Mouse (Mus musculus) B cell, adult 62 days (primary cell): ENCODE results near the gene Olfr527. TPM values are rescaled to one million over a fixed set of nuclear protein-coding genes. Genes with fewer than 3 reads are reported as not detected.

Experiments used
- total RNA-seq: library from RNA; stranded (reverse); gene quantifications from 4 replicates; pipeline ENCODE4 v1.2.4, GENCODE M21; 2023

Gene Olfr527
- not detected in 4 replicates for total RNA-seq

DNA sequence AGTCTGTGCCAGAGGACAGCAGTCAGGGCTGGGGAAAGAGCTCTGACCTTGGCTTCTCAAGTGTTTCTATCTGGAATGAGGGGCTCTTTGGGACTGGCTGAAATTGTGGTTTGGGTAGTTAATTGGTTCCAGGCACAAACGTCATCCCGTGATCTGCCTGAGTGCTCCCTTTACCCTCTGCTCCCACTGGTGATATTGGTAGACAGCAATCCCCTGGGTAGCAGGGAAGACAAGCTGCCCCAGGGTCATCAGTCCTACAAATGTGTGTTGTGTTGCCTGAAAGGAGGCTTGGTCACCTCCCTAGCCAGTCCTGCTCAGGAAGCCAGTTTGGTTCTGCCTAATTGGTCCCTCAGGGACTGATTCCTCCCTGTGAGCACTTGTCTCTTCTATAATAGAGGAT lies at the start of gene Olfr527:
Gene Olfr527, plus strand, starts transcription at position 301 of the 400 bp plus-strand sequence.

GRCm38 (mm10) chr7:140320558-140320957 lies 13.3 kb upstream of the Olfr527 start, which contains the start of gene Olfr525:
Gene Olfr525, plus strand, starts transcription at chr7:140320858.

GRCm38 (mm10) chr7:140361571-140361970 lies 27.8 kb downstream of the Olfr527 start, which contains the start of gene Olfr60:
Gene Olfr60, minus strand, starts transcription at chr7:140361671.

DNA sequence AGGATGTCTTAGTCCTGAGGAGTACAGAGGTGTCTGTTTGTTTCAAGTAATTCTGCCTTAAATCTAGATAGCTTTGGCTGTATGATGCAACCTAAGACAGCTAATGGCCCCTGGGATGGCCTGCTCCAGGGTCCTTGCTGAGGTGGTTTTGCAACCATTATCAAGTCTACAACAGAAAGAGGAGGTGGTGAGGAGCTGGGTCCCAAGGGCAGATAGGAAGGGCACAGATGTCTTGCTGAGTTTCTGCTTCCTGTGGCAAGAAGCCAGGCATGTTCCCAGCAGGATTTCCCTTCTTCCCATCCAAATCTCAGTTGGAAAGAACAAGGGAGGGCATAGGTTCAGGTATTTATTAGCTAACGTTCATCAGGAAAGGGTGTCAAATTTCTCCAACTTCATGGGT lies 42.4 kb downstream of the Olfr527 start, which contains the start of gene Olfr530:
Gene Olfr530, minus strand, starts transcription at position 101 of the 400 bp plus-strand sequence.

Other genes with a start within 250 kb of the Olfr527 start
- gene Prap1, start 240.6 kb upstream of the Olfr527 start, total RNA-seq = not detected in 4 replicates
- gene Fuom, start 231.6 kb upstream of the Olfr527 start, total RNA-seq = 1.8 to 5.3 TPM (median 4.0 TPM) in 4 replicates
- gene Paox, start 218.2 kb upstream of the Olfr527 start, total RNA-seq = 3.1 to 4.2 TPM (median 3.5 TPM) in 4 replicates
- gene Echs1, start 217.5 kb upstream of the Olfr527 start, total RNA-seq = 22.1 to 27.3 TPM (median 23.2 TPM) in 4 replicates
- 11.6 to 23.1 TPM (median 20.5 TPM) in 4 replicates for gene Mtg1, start 196.5 kb upstream of the Olfr527 start, total RNA-seq
- not detected in 4 replicates for gene Sprn, start 179.1 kb upstream of the Olfr527 start, total RNA-seq
- gene Olfr522, start 169.3 kb upstream of the Olfr527 start, total RNA-seq = not detected in 4 replicates
- gene Olfr523, start 160.8 kb upstream of the Olfr527 start, total RNA-seq = not detected in 4 replicates
- not detected in 4 replicates for gene Olfr524, start 128.1 kb upstream of the Olfr527 start, total RNA-seq
- gene Cd163l1, start 115.8 kb upstream of the Olfr527 start, total RNA-seq = not detected in 4 replicates
- gene 5830411N06Rik, start 86.7 kb upstream of the Olfr527 start, total RNA-seq = not detected in 4 replicates
- not detected in 4 replicates for gene Olfr525, start 13.2 kb upstream of the Olfr527 start, total RNA-seq
- gene Olfr60, start 27.7 kb downstream of the Olfr527 start, total RNA-seq = not detected in 4 replicates
- gene Olfr530, start 42.3 kb downstream of the Olfr527 start, total RNA-seq = not detected in 4 replicates
- gene Olfr531, start 68.9 kb downstream of the Olfr527 start, total RNA-seq = not detected in 4 replicates
- not detected in 4 replicates for gene Olfr532, start 87.6 kb downstream of the Olfr527 start, total RNA-seq
- gene Olfr533, start 129.4 kb downstream of the Olfr527 start, total RNA-seq = not detected in 4 replicates
- not detected in 4 replicates for gene Olfr535, start 150.2 kb downstream of the Olfr527 start, total RNA-seq
- not detected in 4 replicates for gene Olfr536, start 173.4 kb downstream of the Olfr527 start, total RNA-seq
- not detected in 4 replicates for gene Olfr538, start 233.9 kb downstream of the Olfr527 start, total RNA-seq